Mouse (Mus musculus) hindbrain, embryonic 10.5 days (tissue): ENCODE results near the gene Cpt1c. TPM values are rescaled to one million over a fixed set of nuclear protein-coding genes. Genes with fewer than 3 reads are reported as not detected.
A peak's percentile ranks its signal among the peaks of the same experiment; 100 is the strongest.

Source experiments
- DNase-seq: peaks from one replicate; pipeline ENCODE4 v3.0.0-alpha.2; 2017; ENCODE audit warnings: low spot score
- H3K27ac ChIP-seq: fragments of 300-500 bp; sonication (generic); 2 replicates; pipeline ENCODE4 v1.5.1; 2016; ENCODE audit warnings: mild to moderate bottlenecking, moderate library complexity
- H3K27me3 ChIP-seq: fragments of 300-500 bp; sonication (generic); 2 replicates; pipeline ENCODE4 v1.6.1; 2016; ENCODE audit warnings: mild to moderate bottlenecking; ENCODE audit not compliant: poor library complexity, insufficient read depth, severe bottlenecking
- H3K36me3 ChIP-seq: fragments of 300-500 bp; sonication (generic); 2 replicates; pipeline ENCODE4 v1.6.1; 2016; ENCODE audit warnings: mild to moderate bottlenecking, moderate library complexity
- H3K4me1 ChIP-seq: fragments of 300-500 bp; sonication (generic); replicated peaks from 2 replicates; pipeline ENCODE4 v1.6.1; 2016; ENCODE audit warnings: mild to moderate bottlenecking
- H3K4me3 ChIP-seq: fragments of 300-500 bp; sonication (generic); 2 replicates; pipeline ENCODE4 v1.5.1; 2016; ENCODE audit warnings: mild to moderate bottlenecking, moderate library complexity
- H3K9me3 ChIP-seq: fragments of 300-500 bp; sonication (generic); 2 replicates; pipeline ENCODE4 v1.6.1; 2016; ENCODE audit warnings: mild to moderate bottlenecking, moderate library complexity
- WGBS: fragments of 180-500 bp; shearing (Covaris S2); methylation state at CpG from one replicate; pipeline ENCODE4 v1.1.7; 2016; 5-methylcytosine and 5-hydroxymethylcytosine counted together
- polyA plus RNA-seq: library from polyadenylated mRNA; unstranded; fragments of >200 nt; fragmentation: Nextera tagmentation; extraction: Ambion mirVana; gene quantifications from 2 replicates; pipeline ENCODE4 v1.2.1, GENCODE M21; 2016

Gene Cpt1c
- polyA plus RNA-seq, 1 experiment from 2014 or later = 26.8 TPM

DNA sequence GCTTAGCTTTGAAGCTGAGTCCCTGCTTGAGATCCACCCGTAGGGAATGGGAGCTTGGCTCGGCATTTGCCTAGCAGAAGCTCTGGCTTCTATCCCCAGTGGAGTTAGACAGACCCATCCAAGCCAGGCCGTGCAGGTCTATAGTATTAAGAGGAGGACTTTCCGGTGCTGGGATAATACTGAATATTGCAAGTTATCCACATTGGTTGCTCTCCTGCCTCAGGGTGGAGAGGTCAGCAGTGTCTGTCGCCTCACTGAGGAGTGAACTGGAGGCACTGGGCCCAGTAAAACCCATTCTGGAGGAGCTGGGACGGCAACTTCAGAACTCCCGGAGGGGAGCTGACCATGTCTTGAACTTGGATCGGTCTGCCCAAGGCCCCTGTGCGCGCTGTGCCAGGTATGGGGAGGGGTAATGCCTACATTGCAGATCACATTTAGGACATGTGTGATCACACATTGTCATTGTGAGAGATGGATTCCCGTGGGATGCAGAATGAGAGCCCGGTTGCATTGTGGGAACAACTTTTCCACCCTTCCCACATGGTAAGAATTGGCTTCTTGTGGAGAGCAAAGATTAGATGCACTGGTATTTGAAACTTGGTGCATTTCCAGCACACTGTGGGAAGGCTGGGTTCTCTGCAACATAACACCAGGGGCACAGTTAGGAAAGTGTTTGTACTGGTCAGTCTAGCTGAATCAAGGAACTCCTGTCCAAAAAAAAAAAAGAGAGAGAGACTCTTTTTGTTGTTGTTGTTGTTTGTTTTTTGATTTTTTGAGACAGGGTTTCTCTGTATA, 20.4 kb downstream of the Cpt1c start:
- DNase-seq = no peak
- no peaks in the 10 kb centered on the region for H3K9me3 ChIP-seq
- H3K4me3 ChIP-seq = no peak overlapping the region
- H3K27ac ChIP-seq = 0 out of 2 replicates have a peak overlapping the region, but pooled peaks have one; percentile 35
- WGBS = 83% methylated on average over 12 of the region's 12 CpGs
- peaks cover 32% of the 10 kb centered on the region for H3K4me1 ChIP-seq
- peaks cover 35% of the 10 kb centered on the region for H3K27me3 ChIP-seq
- H3K36me3 ChIP-seq = peaks cover 6% of the 10 kb centered on the region

DNA sequence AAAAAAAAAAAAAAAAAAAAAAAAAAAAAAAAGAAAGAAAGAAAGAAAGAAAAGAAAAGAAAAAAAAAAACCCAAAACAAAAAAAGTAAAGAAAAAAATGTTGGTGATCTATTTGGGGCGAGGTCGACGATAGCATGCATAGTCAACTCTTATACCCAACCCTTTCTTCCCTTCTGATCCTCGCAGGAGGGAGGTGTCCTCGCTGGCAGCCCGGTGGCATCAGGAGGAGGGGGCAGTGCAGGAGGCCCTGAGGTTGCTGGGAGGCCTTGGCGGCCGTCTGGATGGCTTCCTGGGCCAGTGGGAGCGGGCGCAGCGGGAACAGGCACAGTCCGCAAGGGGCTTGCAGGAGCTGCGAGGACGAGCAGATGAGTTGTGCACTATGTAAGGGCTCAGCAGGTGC, 21.1 kb downstream of the Cpt1c start:
- Histone ChIP-seq H3K4me3 (peak overlapping the region; percentile 9; the same call in 1 of the 2 replicates), H3K36me3 (no peaks in the 10 kb centered on the region), H3K9me3 (no peaks in the 10 kb centered on the region), H3K27me3 (peaks cover 38% of the 10 kb centered on the region), H3K27ac (0 out of 2 replicates have a peak overlapping the region, but pooled peaks have one; percentile 35), H3K4me1 (peaks cover 32% of the 10 kb centered on the region)
- 57% methylated on average over 14 of the region's 14 CpGs for WGBS
- DNase-seq = no peak

DNA sequence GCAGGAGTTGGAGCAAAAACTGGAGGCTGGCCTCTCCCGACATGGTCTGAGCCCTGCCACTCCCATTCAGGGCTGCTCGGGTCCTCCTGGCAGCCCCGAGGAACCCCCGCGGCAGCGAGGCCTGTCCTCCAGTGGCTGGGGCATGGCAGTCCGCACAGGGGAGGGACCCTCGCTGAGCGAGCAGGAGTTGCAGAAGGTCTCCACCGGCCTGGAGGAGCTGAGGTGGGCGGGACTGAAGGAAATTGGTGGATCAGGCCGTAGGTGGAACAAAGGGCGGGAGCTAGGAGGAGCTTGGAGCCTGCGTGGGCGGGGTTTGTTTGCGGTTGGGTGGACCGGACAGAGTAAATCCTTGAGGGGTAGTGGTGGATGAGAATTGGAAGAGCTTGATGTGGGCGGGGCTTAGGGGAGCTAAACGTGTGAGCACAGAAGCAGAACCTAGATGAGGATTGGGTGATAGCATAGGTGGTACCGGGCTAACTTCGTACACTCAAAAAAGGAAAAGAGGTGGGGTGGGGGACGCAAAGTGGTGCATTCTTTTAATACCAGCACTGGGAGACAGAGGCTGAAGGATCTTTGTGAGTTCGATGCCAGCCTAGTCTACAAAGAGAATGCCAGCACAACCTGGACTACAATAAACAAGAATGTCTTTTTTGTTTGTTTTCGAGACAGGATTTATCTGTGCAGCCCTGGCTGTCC, 21.9 kb downstream of the Cpt1c start:
- WGBS = 7% methylated on average over 24 of the region's 24 CpGs
- Histone ChIP-seq H3K27me3 (peaks cover 46% of the 10 kb centered on the region), H3K4me1 (peaks cover 31% of the 10 kb centered on the region), H3K4me3 (peak overlapping the region; percentile 64), H3K9me3 (no peaks in the 10 kb centered on the region), H3K27ac (peak overlapping the region; percentile 82), H3K36me3 (no peaks in the 10 kb centered on the region)
- DNase-seq = peak; percentile 91

DNA sequence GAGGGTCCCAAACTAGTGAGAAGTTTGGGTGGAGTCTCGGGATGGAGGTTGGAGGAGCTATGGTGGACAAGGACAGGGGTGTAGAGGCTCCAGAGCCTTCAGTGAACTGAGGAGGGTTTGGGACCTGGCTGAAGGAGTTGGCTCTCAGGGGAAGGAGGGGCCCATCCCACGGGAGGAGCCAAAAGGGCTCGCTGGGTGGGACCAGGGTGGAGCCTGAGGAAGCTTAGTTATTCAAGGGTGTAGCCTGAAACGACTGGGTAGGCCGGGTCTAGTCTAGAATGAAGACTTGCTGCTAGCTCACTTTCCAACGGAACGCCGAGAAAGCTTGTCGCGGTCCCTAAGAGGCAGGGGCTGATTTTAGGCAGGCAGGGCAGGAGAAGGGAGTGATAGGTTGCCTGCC, 22.7 kb downstream of the Cpt1c start:
- under 1% methylated on average over 10 of the region's 10 CpGs for WGBS
- peaks cover 46% of the 10 kb centered on the region for H3K27me3 ChIP-seq
- H3K27ac ChIP-seq = peak overlapping the region; percentile 82
- peak overlapping the region; percentile 64 for H3K4me3 ChIP-seq
- peak; percentile 51 for DNase-seq
- H3K36me3 ChIP-seq = no peaks in the 10 kb centered on the region
- H3K9me3 ChIP-seq = no peaks in the 10 kb centered on the region
- H3K4me1 ChIP-seq = peaks cover 23% of the 10 kb centered on the region

DNA sequence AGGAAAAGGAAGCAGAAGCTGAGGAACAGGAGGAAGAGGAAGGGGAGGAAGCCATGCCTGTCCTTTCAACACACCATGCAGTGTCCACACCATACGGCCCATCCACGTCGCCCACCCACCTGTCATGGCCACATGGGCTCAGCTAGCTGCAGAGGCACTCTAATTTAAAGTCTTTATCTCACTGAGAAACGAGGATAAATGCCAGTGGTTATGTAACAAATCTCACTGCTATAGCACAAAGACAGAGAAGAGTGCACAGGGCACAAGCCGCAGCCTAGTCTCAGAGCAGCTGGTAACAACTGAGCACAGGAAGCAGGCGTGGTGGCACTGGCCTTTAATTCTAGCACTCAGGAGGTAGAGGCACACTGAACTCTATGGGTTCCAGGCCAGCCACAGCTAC, 24.7 kb downstream of the Cpt1c start:
- no peak overlapping the region for H3K27ac ChIP-seq
- no peaks in the 10 kb centered on the region for H3K9me3 ChIP-seq
- H3K36me3 ChIP-seq = no peaks in the 10 kb centered on the region
- H3K4me1 ChIP-seq = peaks cover 19% of the 10 kb centered on the region
- peaks cover 46% of the 10 kb centered on the region for H3K27me3 ChIP-seq
- H3K4me3 ChIP-seq = no peak overlapping the region
- WGBS = 76% methylated on average over 6 of the region's 6 CpGs
- DNase-seq = no peak

DNA sequence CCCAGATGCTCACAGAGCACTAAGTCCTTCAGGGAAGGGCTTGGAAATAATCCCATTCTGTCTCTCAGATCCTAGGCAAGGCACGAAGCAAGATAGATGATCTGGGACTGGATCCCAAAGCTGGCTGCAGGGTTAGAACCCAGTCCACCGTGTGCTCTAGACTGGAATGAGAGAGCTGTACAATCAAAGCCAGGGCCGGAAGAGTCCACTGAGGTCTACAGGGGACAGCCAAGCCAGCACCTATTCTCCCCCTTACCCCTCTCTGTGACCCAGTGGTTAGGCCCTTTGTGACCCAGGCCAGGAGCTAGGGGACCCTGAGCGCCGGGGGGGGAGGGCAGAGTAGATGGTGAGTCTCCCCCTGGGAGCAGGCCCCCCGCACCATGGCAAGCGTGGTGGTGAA, 31.7 kb downstream of the Cpt1c start, which contains the start of gene Tsks:
Tsks (plus strand) TSS at position 301 of the 400 bp plus-strand sequence.
- H3K4me3 ChIP-seq = no peak within 1 kb of the TSS
- peaks cover 1% of the 10 kb centered on the region for H3K27me3 ChIP-seq
- no peak within 1 kb of the TSS for H3K27ac ChIP-seq
- H3K4me1 ChIP-seq = no peaks in the 10 kb centered on the region
- no peaks in the 10 kb centered on the region for H3K36me3 ChIP-seq
- no peaks in the 10 kb centered on the region for H3K9me3 ChIP-seq
- 81% methylated on average over 7 of the region's 7 CpGs for WGBS
- no peak for DNase-seq

DNA sequence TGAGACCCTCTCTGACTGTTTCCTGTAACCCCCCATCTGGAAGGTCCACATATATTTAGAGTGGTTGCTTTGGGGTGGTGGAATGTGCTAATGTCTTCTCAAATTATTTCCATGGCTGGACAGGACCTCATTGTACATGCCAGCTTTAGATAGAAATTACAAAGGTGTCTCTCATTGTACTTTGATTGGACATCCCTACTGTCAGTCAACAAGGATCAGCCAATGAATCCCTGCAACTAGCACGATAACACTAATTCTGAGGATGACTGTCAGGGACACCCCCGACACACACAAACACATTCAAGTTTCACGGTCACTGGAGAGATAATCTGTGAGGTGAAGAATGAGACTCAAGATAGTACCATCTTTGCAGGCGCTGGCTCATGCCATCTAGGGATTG, 36.0 kb downstream of the Cpt1c start:
- no peaks in the 10 kb centered on the region for H3K4me1 ChIP-seq
- H3K9me3 ChIP-seq = peaks cover 9% of the 10 kb centered on the region
- no peak for DNase-seq
- H3K27me3 ChIP-seq = no peaks in the 10 kb centered on the region
- H3K4me3 ChIP-seq = no peak overlapping the region
- no peak overlapping the region for H3K27ac ChIP-seq
- 90% methylated on average over 4 of the region's 4 CpGs for WGBS
- H3K36me3 ChIP-seq = no peaks in the 10 kb centered on the region

DNA sequence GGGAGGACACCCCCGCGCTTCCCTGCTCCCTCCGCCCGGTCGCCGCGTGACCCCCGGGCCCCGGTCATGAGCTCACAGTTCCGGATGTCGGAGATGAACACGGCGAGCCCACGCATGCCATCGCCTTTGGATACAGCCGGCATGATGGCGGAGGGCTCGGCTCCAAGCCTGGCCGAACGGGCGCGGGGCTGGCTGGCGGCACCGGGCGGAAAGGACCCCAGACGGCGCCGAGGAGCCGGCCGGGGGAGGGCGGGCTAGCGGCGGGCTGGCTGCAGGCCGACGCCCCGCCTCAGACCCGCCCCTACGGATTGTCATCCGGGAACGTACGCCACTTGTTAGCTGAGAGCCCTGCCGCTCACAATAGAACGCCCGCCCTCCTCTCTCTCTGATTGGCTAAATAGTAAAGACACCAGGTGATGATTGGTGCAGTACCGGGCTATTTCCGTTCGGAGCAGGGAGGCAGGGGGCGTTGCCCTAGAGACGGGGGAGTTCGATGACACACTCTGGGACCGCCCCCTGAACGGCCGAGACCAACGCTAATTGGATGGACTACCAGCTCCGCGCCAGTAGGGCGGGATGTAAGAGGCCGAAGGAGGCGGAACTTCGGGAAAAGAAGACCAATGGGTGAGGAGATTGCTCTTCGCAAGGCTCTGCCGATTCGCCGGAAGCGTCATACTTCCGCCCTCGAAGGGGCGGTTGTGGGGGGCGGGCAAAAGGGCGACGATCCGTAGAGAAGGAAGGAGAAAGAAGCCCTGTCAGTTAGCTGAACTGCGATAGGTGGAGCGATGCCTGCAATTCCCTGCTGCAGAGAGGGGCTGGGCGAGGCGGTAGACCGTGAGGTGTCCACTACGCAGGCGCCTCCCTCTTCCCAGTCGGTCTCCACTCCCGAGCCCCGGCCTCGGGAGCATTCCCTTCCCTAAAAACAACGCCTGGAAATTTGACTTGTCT, 45.2 kb downstream of the Cpt1c start, which contains the start of gene Ap2a1:
Ap2a1 (minus strand) TSS at position 293 of the 948 bp plus-strand sequence.
- H3K4me3 ChIP-seq = peak within 1 kb of the TSS; percentile 94
- H3K9me3 ChIP-seq = no peaks in the 10 kb centered on the region
- peaks cover 25% of the 10 kb centered on the region for H3K36me3 ChIP-seq
- H3K4me1 ChIP-seq = peaks cover 29% of the 10 kb centered on the region
- no peaks in the 10 kb centered on the region for H3K27me3 ChIP-seq
- H3K27ac ChIP-seq = peak within 1 kb of the TSS; percentile 91
- WGBS = under 1% methylated on average over 84 of the region's 84 CpGs
- peak; percentile 100 for DNase-seq

DNA sequence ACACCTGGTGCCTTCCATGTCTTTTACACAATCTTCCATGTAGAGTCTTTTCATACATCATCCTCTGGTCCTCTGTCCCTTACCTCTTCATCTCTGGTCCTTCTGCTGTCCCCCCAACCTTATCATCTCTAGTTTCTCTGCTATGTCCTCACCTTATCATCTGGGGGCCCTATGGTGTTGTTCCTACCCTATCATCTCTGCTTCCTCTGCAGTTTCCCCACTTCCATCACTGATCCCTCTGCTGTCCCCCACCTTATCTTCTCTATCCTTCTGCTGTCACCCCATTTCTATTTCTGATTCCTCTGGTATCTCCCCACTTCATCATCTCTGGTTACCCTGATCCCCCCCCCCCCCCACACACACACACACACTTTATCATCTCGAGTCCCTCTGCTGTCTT, 46.1 kb downstream of the Cpt1c start:
- no peaks in the 10 kb centered on the region for H3K27me3 ChIP-seq
- peaks cover 29% of the 10 kb centered on the region for H3K4me1 ChIP-seq
- DNase-seq = no peak
- peak overlapping the region; percentile 94 for H3K4me3 ChIP-seq
- H3K9me3 ChIP-seq = no peaks in the 10 kb centered on the region
- WGBS = 3% methylated on average over 1 of the region's 1 CpGs
- peak overlapping the region; percentile 91 for H3K27ac ChIP-seq
- H3K36me3 ChIP-seq = peaks cover 34% of the 10 kb centered on the region

DNA sequence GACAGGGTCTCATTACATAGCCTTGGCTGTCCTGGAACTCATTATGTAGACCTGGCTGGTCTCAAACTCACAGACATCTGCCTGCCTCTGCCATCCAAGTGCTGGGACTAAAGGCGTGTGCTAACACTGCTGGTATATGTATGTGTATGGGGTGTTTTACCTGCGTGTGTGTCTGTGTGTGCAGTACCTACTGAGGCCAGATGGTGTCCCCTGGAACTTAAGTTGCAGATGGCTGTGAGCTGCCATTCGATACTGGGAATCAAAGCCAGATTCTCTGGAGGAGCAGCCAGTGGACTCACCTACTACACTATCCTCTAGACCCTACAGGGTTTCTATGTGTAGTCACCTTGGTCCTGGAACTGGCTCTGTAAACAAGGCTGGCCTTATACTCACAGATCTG, 49.2 kb downstream of the Cpt1c start:
- peak; percentile 32 for DNase-seq
- no peaks in the 10 kb centered on the region for H3K9me3 ChIP-seq
- no peaks in the 10 kb centered on the region for H3K27me3 ChIP-seq
- peaks cover 26% of the 10 kb centered on the region for H3K4me1 ChIP-seq
- no peak overlapping the region for H3K4me3 ChIP-seq
- peaks cover 64% of the 10 kb centered on the region for H3K36me3 ChIP-seq
- no peak overlapping the region for H3K27ac ChIP-seq
- 79% methylated on average over 3 of the region's 3 CpGs for WGBS

DNA sequence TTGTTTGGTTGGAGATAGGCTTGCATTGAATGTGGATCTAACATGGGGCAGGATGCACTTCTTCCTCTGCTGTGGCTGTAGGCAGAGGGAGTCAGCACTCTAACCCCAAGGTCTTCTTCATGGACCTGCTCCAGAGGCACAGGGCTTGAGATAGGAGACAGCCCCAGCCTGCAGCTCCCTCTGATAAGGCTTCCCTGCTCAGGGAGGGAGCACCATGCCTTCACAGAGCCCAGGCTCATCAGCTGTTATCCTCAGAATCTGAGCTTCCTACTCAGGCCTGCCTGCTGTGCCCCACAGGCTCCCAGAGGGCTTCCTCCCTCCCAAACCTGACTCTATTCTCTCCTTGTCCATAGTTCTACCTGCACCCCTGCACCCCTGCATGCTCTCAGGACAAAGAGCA, 52.1 kb downstream of the Cpt1c start:
- H3K4me1 ChIP-seq = peaks cover 7% of the 10 kb centered on the region
- no peak overlapping the region for H3K27ac ChIP-seq
- no peaks in the 10 kb centered on the region for H3K27me3 ChIP-seq
- no peaks in the 10 kb centered on the region for H3K9me3 ChIP-seq
- no peak for DNase-seq
- peaks cover 83% of the 10 kb centered on the region for H3K36me3 ChIP-seq
- no peak overlapping the region for H3K4me3 ChIP-seq

DNA sequence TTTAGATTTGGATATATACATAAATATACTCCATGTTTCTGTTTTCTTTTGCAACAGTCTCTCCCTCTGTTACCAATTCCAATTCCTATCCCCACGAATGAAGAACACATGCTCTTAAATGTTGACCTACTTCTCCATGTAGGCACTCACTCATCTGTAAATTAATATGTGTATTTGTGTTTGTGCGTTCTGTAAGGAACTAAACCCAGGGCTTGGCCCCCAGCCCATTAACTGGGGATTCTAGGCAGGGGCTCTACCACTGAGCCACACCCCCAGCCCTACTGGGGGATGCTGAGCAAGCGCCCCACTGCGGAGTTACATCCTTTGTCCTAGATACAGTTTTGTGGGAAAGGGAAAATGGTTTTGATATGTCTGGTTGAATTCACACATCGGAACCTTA, 55.5 kb downstream of the Cpt1c start:
- 94% methylated on average over 5 of the region's 5 CpGs for WGBS
- no peak for DNase-seq
- Histone ChIP-seq H3K4me1 (no peaks in the 10 kb centered on the region), H3K9me3 (no peaks in the 10 kb centered on the region), H3K27ac (no peak overlapping the region), H3K27me3 (no peaks in the 10 kb centered on the region), H3K36me3 (peaks cover 87% of the 10 kb centered on the region), H3K4me3 (no peak overlapping the region)
